Mouse (Mus musculus) left cerebral cortex, adult 2 months (tissue): ENCODE results near the gene Lsamp. TPM values are rescaled to one million over a fixed set of nuclear protein-coding genes. Genes with fewer than 3 reads are reported as not detected.

Experiments used
- DNase-seq, 2 experiments: peaks; one replicate each; pipeline ENCODE4 v3.0.0; 2021 to 2022; ENCODE audit warnings: low spot score in 2 of 2, mixed read lengths in 1 of 2; ENCODE audit errors: extremely low spot score in 1 of 2
- H3K27ac ChIP-seq: fragments of 200-600 bp; 2 replicates; pipeline ENCODE4 v1.8.1; 2022
- H3K4me3 ChIP-seq: fragments of 200-600 bp; 2 replicates; pipeline ENCODE4 v1.8.1; 2022
- CTCF ChIP-seq: fragments of 200-600 bp; IDR thresholded peaks from 2 replicates; pipeline ENCODE4 v1.8.1; 2022; ENCODE audit warnings: antibody characterized with exemption, mild to moderate bottlenecking, moderate library complexity
- intact Hi-C: fragments of 180-260 bp; cut with DNase I; formaldehyde crosslinking; loops from one replicate; pipeline ENCODE4 v1.15.1; 2025
- total RNA-seq, 2 experiments: library from RNA; stranded (reverse); gene quantifications; 2 replicates each; pipeline ENCODE4 v1.2.3; 2021

The Lsamp gene
- total RNA-seq, 2 experiments from 2014 or later: 245 to 265 TPM

DNA sequence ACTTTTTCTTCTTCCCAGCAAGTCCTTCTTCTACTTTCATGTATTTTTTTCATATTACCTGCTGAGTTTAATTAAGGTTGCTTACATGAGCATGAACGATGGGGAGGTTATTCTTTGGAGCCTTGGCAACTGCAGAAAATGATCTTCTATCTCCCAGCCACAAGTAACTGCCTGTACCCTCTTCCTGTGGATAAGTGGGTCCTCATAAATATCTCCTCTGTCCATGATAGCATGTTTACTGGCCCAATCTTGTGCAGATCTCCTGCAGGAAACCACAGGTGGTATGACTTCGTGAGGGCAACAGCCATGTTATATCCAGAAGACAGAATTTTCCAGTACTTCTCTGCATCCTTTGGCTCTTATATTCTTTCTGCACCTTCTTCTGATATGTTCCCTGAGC lies 2129.1 kb downstream of the Lsamp start:
- DNase-seq: no peak
- no peak overlapping the region for H3K27ac ChIP-seq
- TF ChIP-seq CTCF: no peak
- intact Hi-C loops: no loop called here
- H3K4me3 ChIP-seq: no peak overlapping the region

DNA sequence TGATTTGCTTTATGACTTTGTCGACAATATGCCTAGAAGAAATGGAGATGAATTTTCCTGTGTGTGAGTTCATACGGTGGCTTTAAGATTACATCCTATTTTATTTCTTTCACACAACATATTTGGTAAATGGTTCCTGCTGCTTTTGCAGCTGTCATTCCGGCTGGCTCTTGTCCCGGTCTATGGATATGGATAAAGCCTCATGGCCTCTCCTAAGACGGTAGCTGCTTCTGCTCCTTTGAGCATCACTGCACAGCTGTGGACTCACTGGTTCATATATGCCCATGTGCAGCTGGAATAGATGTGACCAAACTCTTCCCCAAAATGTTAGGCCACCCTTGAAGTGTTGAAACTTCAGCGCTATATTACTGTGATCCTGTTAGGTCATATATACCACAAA lies 2137.6 kb downstream of the Lsamp start:
- H3K27ac ChIP-seq: no peak overlapping the region
- intact Hi-C loops: no loop called here

DNA sequence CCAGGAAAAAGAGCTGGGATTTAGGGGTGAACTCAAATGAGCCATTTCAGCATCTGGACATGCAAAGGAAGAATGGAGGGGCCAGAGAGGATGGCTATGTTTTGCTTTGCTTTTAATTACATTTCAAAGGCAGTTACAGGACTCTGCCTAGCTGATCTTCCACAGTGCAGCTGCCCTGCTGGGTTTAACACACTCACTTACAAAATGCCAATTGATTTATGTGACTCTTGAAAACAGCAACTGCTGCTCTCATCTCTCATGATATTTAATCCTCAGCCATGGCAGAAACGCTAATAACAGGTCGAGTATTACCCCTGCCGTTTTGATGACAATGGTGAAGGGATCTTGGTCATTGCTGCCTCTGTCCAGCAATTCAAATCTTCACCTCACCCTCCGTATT lies 2139.7 kb downstream of the Lsamp start:
- no peak for TF ChIP-seq CTCF

More for the DNA sequence above, 2137.6 kb downstream of the Lsamp start:
- no peak for TF ChIP-seq CTCF
- no peak for DNase-seq
- no peak overlapping the region for H3K4me3 ChIP-seq

DNA sequence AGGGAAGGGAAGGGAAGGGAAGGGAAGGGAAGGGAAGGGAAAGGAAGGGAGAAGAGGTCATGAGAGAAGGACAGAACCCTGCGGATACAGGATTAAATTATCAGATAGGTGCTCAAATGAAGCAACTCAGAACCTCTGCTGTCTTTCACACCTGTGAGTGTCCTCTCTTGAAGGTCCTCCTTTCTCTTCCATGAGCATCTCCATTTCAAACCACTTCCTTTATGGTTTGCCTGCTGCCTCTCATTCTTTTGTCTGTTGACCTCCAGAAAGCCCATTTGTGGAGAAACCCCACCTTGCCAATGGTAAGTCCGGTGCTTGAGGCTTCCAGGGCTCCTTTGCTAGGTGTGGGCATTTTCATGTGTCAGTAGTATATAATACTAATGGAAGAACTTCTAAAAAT lies 2141.9 kb downstream of the Lsamp start:
- H3K4me3 ChIP-seq: no peak overlapping the region
- H3K27ac ChIP-seq: no peak overlapping the region
- intact Hi-C loops: no loop called here
- no peak for TF ChIP-seq CTCF
- no peak for DNase-seq

More for the DNA sequence above, 2139.7 kb downstream of the Lsamp start:
- DNase-seq: no peak
- no peak overlapping the region for H3K4me3 ChIP-seq
- H3K27ac ChIP-seq: no peak overlapping the region
- intact Hi-C loops: no loop called here

DNA sequence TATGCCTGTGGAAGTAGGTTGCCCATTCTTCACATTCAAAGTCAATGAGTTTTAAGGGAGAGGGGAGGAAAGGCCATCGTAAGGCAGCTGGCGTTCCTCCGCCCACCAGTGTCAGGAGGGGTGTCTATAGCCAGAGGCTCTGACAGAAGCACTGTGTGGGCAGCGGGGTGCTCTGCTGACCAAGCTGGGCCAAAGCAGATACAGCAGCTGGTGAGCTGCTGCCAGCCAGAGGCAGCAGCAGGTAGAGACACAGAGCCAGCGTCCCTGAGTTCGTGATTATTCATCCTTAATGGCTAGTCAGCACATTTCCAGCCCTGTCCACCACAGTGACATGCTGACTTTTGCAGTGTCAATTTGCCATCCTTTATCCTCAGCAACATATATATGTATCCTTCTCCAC lies 2163.0 kb downstream of the Lsamp start:
- H3K27ac ChIP-seq: no peak overlapping the region
- no peak for DNase-seq
- intact Hi-C loops: no loop called here
- no peak overlapping the region for H3K4me3 ChIP-seq
- TF ChIP-seq CTCF: no peak

DNA sequence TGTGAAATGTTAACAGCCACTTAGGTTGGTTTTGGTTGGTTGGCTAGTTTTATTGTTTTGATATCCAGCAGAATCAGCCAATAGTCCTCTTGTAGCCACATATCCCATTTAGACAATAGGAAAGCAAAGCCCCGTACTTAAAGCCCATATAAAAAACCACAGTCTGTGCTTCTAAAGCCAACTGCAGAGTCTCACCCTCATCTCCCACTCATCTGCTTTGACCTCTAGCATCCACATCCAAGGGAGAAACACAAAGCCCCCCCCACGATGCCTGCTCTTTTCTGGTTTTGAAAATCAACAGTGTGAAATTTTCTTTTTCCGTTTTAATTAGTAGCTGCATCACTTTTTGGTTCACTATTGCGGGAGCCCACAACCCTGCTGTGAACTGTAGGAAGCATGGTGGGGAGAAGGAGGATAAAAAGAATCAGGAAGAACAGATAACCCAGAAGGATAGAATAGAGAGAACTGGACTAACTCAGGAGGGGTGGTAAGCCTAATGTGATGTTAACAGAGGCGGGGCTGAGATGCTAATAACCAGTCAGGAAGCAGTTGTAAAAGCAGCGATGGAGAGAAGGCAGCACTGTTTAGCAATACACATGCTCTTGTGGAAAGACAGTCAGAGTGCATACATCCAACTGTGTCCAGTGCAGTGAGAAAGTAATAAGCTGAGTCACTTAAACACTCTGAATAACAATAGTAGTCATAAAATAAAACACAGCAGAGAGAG lies 2165.2 kb downstream of the Lsamp start:
- no peak overlapping the region for H3K27ac ChIP-seq
- TF ChIP-seq CTCF: no peak
- intact Hi-C loops: no loop called here
- H3K4me3 ChIP-seq: no peak overlapping the region
- no peak for DNase-seq

DNA sequence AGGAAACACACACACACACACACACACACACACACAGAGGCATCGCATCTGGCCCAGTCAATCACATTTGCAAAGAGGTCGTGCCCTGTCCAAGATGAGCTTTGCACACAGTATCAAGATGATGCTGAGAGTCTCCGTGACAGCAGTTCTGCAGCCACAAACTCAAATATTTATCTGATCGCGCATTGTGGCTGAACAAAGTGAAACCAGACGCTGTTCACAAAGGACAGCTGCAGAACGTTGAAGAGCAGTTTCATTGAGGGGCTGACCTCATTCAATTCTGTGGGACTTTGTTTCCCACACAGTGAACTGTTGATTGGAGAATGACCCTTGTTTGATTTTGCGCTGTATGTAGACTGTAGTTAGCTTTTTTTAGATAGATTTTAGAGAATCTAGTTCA lies 2168.5 kb downstream of the Lsamp start:
- H3K4me3 ChIP-seq: no peak overlapping the region
- no peak for DNase-seq
- TF ChIP-seq CTCF: no peak
- no peak overlapping the region for H3K27ac ChIP-seq
- intact Hi-C loops: no loop called here

DNA sequence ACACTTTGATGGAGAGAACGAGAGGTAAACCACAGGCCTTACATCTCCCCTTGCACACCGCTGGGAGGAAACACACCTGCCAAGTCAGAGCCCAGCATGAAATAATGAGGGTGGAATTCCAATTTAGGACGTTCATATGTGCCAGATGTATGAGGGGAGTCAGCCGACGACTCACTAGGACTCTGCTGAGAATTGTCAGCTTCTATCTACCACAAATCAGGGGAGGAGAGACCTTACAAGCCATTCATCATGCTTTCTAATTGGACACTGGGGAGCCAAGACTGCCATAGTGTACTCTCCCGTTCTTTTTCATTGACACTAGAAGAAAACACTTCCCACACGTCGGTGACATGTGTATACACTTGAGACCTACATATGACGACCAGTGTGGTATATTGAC lies 2173.7 kb downstream of the Lsamp start:
- TF ChIP-seq CTCF: no peak
- Histone ChIP-seq H3K4me3 (no peak overlapping the region), H3K27ac (no peak overlapping the region)
- intact Hi-C loops: no loop called here
- DNase-seq: no peak

DNA sequence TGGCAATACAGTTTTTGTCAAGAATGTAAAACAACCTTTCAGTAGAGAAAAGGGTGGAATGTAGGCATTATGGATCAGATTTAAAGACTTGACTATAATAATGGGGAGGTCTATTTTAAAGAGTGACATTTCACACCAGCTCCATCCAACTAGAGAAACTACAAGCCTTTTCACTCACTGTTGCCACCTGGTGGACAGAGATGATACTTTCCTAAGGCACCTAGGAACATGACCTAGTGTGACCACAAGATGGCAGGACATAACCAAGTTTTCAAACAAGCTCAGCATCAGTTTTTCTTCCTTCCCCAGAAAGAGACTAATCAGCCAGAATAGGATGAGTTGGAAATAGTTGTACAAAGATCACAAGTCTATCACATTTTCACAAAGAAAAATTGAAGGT lies 2180.8 kb downstream of the Lsamp start:
- intact Hi-C loops: loop anchor here (2.0 to 10.0 kb wide), 3 partner anchors 640 to 1640 kb away; no protein-coding TSS in a partner anchor
- no peak; the same call in none of the 2 replicates for TF ChIP-seq CTCF
- no peak overlapping the region for H3K4me3 ChIP-seq
- peak; percentile 80 to 82 for DNase-seq
- no peak overlapping the region for H3K27ac ChIP-seq

DNA sequence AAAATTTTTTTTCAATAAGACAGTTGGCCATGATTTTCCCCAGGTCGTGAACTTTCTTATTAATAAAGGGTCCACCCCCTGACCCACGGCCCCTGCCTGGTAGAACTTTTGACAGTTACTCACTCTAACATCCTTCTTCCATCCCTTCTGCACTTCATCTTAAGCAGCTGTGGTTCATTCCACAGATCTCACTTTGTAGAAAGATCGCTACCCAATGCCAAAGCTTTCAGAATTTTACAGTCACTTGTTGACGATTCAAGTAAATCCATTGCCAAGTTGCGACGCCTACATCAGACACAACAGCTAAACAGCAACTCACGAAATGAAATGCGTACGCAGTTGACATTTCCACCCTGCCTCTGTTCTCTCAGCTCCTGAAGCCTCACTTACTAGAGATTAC lies 2184.1 kb downstream of the Lsamp start:
- TF ChIP-seq CTCF: no peak
- no peak overlapping the region for H3K27ac ChIP-seq
- no peak for DNase-seq
- intact Hi-C loops: loop anchor here (10.0 kb wide), 2 partner anchors 643 to 1637 kb away; no protein-coding TSS in a partner anchor
- H3K4me3 ChIP-seq: no peak overlapping the region

DNA sequence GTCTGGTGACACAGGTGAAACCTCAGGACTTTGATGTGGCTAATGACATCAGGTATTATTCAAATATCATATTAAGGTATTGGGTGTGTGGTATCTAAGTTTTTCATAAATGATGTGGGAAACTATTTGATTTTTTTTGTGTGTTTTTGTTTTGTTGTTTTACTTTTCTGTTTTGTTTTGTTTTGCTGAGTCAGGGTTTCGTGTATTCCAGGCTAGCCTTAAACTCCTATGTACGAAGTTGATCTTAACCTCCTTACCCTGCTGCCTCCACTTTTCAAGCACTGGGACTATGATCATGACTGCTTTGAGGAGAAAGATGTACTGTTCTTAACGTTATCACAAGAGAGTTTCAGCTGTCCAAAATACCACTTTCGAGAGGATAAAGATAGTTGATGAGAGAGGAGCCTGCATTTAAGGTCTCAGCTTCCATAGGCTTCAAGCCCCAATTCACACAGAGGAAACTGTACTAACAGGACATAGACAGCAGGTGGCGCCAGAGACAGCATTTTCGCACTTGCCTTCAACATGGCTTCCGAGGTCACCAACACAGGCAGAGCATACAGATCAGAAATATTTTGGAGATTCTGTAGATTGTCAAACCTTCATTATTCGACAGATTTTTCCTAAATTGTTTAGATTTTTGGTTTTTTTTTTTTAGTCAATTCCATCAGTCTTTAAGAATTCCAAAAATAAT lies 2185.4 kb downstream of the Lsamp start:
- H3K4me3 ChIP-seq: no peak overlapping the region
- H3K27ac ChIP-seq: no peak overlapping the region
- TF ChIP-seq CTCF: peak; percentile 95
- intact Hi-C loops: loop anchor here (2.0 to 10.0 kb wide), 5 partner anchors 613 to 1635 kb away; no protein-coding TSS in a partner anchor
- peak; percentile 72 to 83 for DNase-seq

DNA sequence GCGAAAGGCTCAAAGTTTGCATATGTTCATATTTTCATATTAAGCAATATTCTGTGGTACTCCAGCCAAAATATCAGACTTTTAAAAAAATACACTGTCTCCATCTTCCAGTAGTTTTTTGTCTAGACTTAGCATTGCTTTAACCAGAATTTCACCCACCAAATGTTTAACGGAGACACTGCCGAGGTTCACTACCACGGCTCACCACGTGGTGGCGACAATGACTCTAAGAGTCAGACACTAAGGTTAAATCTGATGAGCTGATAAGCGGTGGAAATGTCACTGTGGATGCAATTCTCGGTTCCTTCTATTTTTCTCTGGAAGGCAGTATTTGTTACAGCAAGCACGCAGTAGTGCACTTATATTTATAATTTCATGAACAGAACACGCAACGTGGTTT lies 2188.3 kb downstream of the Lsamp start:
- Histone ChIP-seq H3K27ac (no peak overlapping the region), H3K4me3 (peak overlapping the region; percentile 14; the same call in 1 of the 2 replicates)
- intact Hi-C loops: loop anchor here (5.0 to 10.0 kb wide), 2 partner anchors 610 to 1422 kb away; no protein-coding TSS in a partner anchor
- peak; percentile 90 for TF ChIP-seq CTCF
- DNase-seq: peak; percentile 80 to 92
